Mouse (Mus musculus) heart, embryonic 13.5 days (tissue): ENCODE data around the gene Zfp985. TPM values are rescaled to one million over a fixed set of nuclear protein-coding genes. Genes with fewer than 3 reads are reported as not detected.
"Not testable (repeated sequence)": the region's sequence is repeated elsewhere in the genome, so short reads cannot be mapped to it uniquely, and the experiment has no call there.

Experiments used
- ATAC-seq: fragments of 200-750 bp; cut with Nextera tagmentation; 2 replicates; pipeline ENCODE4 v1.8.0; 2017; ENCODE audit warnings: moderate TSS enrichment; ENCODE audit not compliant: insufficient number of reproducible peaks, low FRiP score, low TSS enrichment; ENCODE audit errors: extremely low read depth
- H3K27ac ChIP-seq: fragments of 300-500 bp; sonication (generic); replicated peaks from 2 replicates; pipeline ENCODE4 v1.5.1; 2015; ENCODE audit warnings: moderate library complexity, mild to moderate bottlenecking, inconsistent platforms
- H3K27me3 ChIP-seq: fragments of 300-500 bp; sonication (generic); replicated peaks from 2 replicates; pipeline ENCODE4 v1.6.1; 2015; ENCODE audit warnings: mild to moderate bottlenecking, inconsistent platforms
- H3K36me3 ChIP-seq: fragments of 300-500 bp; sonication (generic); 2 replicates; pipeline ENCODE4 v1.6.1; 2015; ENCODE audit warnings: mild to moderate bottlenecking, inconsistent platforms
- H3K4me1 ChIP-seq: fragments of 300-500 bp; sonication (generic); 2 replicates; pipeline ENCODE4 v1.6.1; 2015; ENCODE audit warnings: inconsistent platforms
- H3K4me2 ChIP-seq: fragments of 300-500 bp; sonication (generic); 2 replicates; pipeline ENCODE4 v1.6.1; 2015; ENCODE audit warnings: inconsistent platforms, mild to moderate bottlenecking, moderate library complexity
- H3K4me3 ChIP-seq: fragments of 300-500 bp; sonication (generic); 2 replicates; pipeline ENCODE4 v1.5.1; 2015; ENCODE audit warnings: moderate library complexity, mild to moderate bottlenecking, inconsistent platforms
- H3K9ac ChIP-seq: fragments of 300-500 bp; sonication (generic); 2 replicates; pipeline ENCODE4 v1.6.1; 2015; ENCODE audit warnings: inconsistent platforms, mild to moderate bottlenecking, moderate library complexity
- H3K9me3 ChIP-seq: fragments of 300-500 bp; sonication (generic); 2 replicates; pipeline ENCODE4 v1.6.1; 2016; ENCODE audit warnings: inconsistent platforms
- WGBS: fragments of 180-500 bp; shearing (Covaris S2); methylation state at CpG from one replicate; pipeline ENCODE4 v1.1.7; 2015; ENCODE audit warnings: mixed read lengths; 5-methylcytosine and 5-hydroxymethylcytosine counted together
- polyA plus RNA-seq: library from polyadenylated mRNA; unstranded; fragments of >200 nt; fragmentation: Nextera tagmentation; extraction: Ambion mirVana; gene quantifications from 2 replicates; pipeline ENCODE4 v1.2.1, GENCODE M21; 2015

The Zfp985 gene
- polyA plus RNA-seq, 1 experiment from 2014 or later: 0.07 TPM

- Histone ChIP-seq H3K9me3 (peaks cover 14% of the 10 kb centered on the region; the same call in 1 of the 2 replicates), H3K27ac (no peak overlapping the region), H3K27me3 (no peaks in the 10 kb centered on the region), H3K36me3 (no peaks in the 10 kb centered on the region), H3K9ac (no peak overlapping the region), H3K4me3 (no peak overlapping the region), H3K4me2 (no peak overlapping the region), H3K4me1 (no peaks in the 10 kb centered on the region)
- no peak for ATAC-seq
- 71% methylated on average over 4 of the region's 4 CpGs for WGBS
These were observed 52.4 kb downstream of the Zfp985 start for GRCm38 (mm10) chr4:147605521-147605920.

GRCm38 (mm10) chr4:147606511-147606910, 53.4 kb downstream of the Zfp985 start:
- not testable (repeated sequence) for H3K27ac ChIP-seq, H3K9ac ChIP-seq, H3K27me3 ChIP-seq, ATAC-seq, H3K36me3 ChIP-seq, H3K4me2 ChIP-seq, H3K4me1 ChIP-seq, H3K4me3 ChIP-seq
- H3K9me3 ChIP-seq: peaks cover 18% of the 10 kb centered on the region
- WGBS: 73% methylated on average over 6 of the region's 6 CpGs

GRCm38 (mm10) chr4:147633818-147634262, 80.8 kb downstream of the Zfp985 start:
- no CpG with 5 or more reads among the region's 2 CpGs for WGBS
- not testable (repeated sequence) for H3K36me3 ChIP-seq, H3K27ac ChIP-seq, H3K4me2 ChIP-seq, ATAC-seq, H3K4me3 ChIP-seq, H3K9me3 ChIP-seq, H3K4me1 ChIP-seq, H3K9ac ChIP-seq, H3K27me3 ChIP-seq

Other genes with a start within 250 kb of the Zfp985 start
- gene Zfp988, start 247.6 kb upstream of the Zfp985 start, polyA plus RNA-seq: not detected in 2 replicates
- 0.17 TPM in 1 of 2 replicates, not detected in the other for gene Zfp978, start 192.0 kb upstream of the Zfp985 start, polyA plus RNA-seq
- 5.4 and 5.5 TPM in 2 replicates for gene Zfp982, start 60.9 kb upstream of the Zfp985 start, polyA plus RNA-seq
- gene Gm16503, start 13.1 kb upstream of the Zfp985 start, polyA plus RNA-seq: 0.25 and 0.31 TPM in 2 replicates
- 3.0 and 3.3 TPM in 2 replicates for gene Zfp979, start 89.2 kb downstream of the Zfp985 start, polyA plus RNA-seq
- not detected in 2 replicates for gene Zfp534, start 149.3 kb downstream of the Zfp985 start, polyA plus RNA-seq